Mouse (Mus musculus): ENCODE measurements at regions not wholly inside any gene's neighbourhood (a gene's known extent, or its start where the extent isn't known, plus 50 kb on each side); places are given as distances from the start of the nearest gene placed in this dataset.

GRCm38 (mm10) chr6:84392752-84393511, 200.8 kb downstream of the Cyp26b1 start:
- DNase-seq (ENCODE audit: low spot score in 2 of 2), result no peak

GRCm38 (mm10) chr6:84391016-84391415, 202.7 kb downstream of the Cyp26b1 start:
- no peak for DNase-seq (ENCODE audit: low spot score in 2 of 2)

- no peak for DNase-seq (ENCODE audit: low spot score in 2 of 2)
These were observed 208.0 kb downstream of the Cyp26b1 start for GRCm38 (mm10) chr6:84385696-84386095.

- no peak for DNase-seq (ENCODE audit: low spot score in 2 of 2)
These were observed 210.0 kb downstream of the Cyp26b1 start for GRCm38 (mm10) chr6:84383718-84384117.

- peak in 1 of 2 experiments; percentile 30 for DNase-seq (ENCODE audit: low spot score in 2 of 2)
These were observed 210.6 kb downstream of the Cyp26b1 start for GRCm38 (mm10) chr6:84383141-84383540.

- no peak for DNase-seq (ENCODE audit: low spot score in 2 of 2)
These were observed 212.1 kb downstream of the Cyp26b1 start for GRCm38 (mm10) chr6:84381571-84381970.

- DNase-seq (ENCODE audit: low spot score in 2 of 2), result no peak
These were observed 217.0 kb downstream of the Cyp26b1 start for GRCm38 (mm10) chr6:84376666-84377065.

GRCm38 (mm10) chr6:84375498-84375897, 218.2 kb downstream of the Cyp26b1 start:
- DNase-seq (ENCODE audit: low spot score in 2 of 2), result peak in 1 of 2 experiments; percentile 40

- DNase-seq (ENCODE audit: low spot score in 2 of 2), result no peak
These were observed 227.3 kb downstream of the Cyp26b1 start for GRCm38 (mm10) chr6:84366365-84366764.

GRCm38 (mm10) chr6:84365914-84366313, 227.8 kb downstream of the Cyp26b1 start:
- no peak for DNase-seq (ENCODE audit: low spot score in 2 of 2)

GRCm38 (mm10) chr6:84364964-84365363, 228.7 kb downstream of the Cyp26b1 start:
- no peak for DNase-seq (ENCODE audit: low spot score in 2 of 2)

- no peak for DNase-seq (ENCODE audit: low spot score in 2 of 2)
These were observed 231.4 kb downstream of the Cyp26b1 start for GRCm38 (mm10) chr6:84362331-84362730.

- no peak for DNase-seq (ENCODE audit: low spot score in 2 of 2)
These were observed 235.8 kb downstream of the Cyp26b1 start for GRCm38 (mm10) chr6:84357911-84358310.

- DNase-seq (ENCODE audit: low spot score in 2 of 2), result no peak
These were observed 240.1 kb downstream of the Cyp26b1 start for GRCm38 (mm10) chr6:84353425-84354220.

- no peak for DNase-seq (ENCODE audit: low spot score in 2 of 2)
These were observed 248.8 kb downstream of the Cyp26b1 start for GRCm38 (mm10) chr6:84344936-84345335.

GRCm38 (mm10) chr6:84333666-84334179, 260.0 kb downstream of the Cyp26b1 start:
- DNase-seq (ENCODE audit: low spot score in 2 of 2), result no peak

- no peak for DNase-seq (ENCODE audit: low spot score in 2 of 2)
These were observed 264.6 kb downstream of the Cyp26b1 start for GRCm38 (mm10) chr6:84329106-84329505.

- no peak for DNase-seq (ENCODE audit: low spot score in 2 of 2)
These were observed 265.7 kb downstream of the Cyp26b1 start for GRCm38 (mm10) chr6:84328030-84328390.

- DNase-seq (ENCODE audit: low spot score in 2 of 2), result no peak
These were observed 266.2 kb downstream of the Cyp26b1 start for GRCm38 (mm10) chr6:84327306-84328029.

GRCm38 (mm10) chr6:84325384-84326114, 268.2 kb downstream of the Cyp26b1 start:
- no peak for DNase-seq (ENCODE audit: low spot score in 2 of 2)

- no peak for DNase-seq (ENCODE audit: low spot score in 2 of 2)
These were observed 269.5 kb downstream of the Cyp26b1 start for GRCm38 (mm10) chr6:84324185-84324584.

Measured in layer of hippocampus, adult 18-20 months (tissue).